Mouse (Mus musculus) MN1 (cell line): Measurements from ENCODE around the gene Olfr934.

Experiments used
- DNase-seq: peaks from one replicate; pipeline ENCODE4 v3.0.0-alpha.2; 2016; ENCODE audit warnings: low spot score

The Olfr934 gene

GRCm38 (mm10) chr9:38988215-38988614 lies at the start of gene Olfr934:
TSS of gene Olfr934 (minus strand) at chr9:38988315.
- DNase-seq: no peak

- no peak for DNase-seq
Measured at GRCm38 (mm10) chr9:39023277-39023676, 35.2 kb upstream of the Olfr934 start, which contains the start of gene Olfr146. TSS of gene Olfr146 (minus strand) at chr9:39023377.

GRCm38 (mm10) chr9:38999583-38999982 lies 11.5 kb upstream of the Olfr934 start, which contains the start of gene Olfr935:
TSS of gene Olfr935 (minus strand) at chr9:38999683.
- no peak for DNase-seq

- no peak for DNase-seq
Measured at GRCm38 (mm10) chr9:38972013-38972412, 16.1 kb downstream of the Olfr934 start, which contains the start of gene Olfr933. TSS of gene Olfr933 (plus strand) at chr9:38972313.

GRCm38 (mm10) chr9:38954124-38954416 lies 34.0 kb downstream of the Olfr934 start:
- no peak for DNase-seq

GRCm38 (mm10) chr9:38953401-38954123 lies 34.6 kb downstream of the Olfr934 start:
- DNase-seq: no peak
